Mouse (Mus musculus) brain, embryonic 14.5 days (tissue): Measurements from ENCODE around the gene Zbtb20.

ENCODE experiments used
- CTCF ChIP-seq: fragments of 200-500 bp; IDR thresholded peaks from 2 replicates; pipeline ENCODE4 v1.5.1; 2012; ENCODE audit warnings: inconsistent platforms, mild to moderate bottlenecking, moderate library complexity, borderline replicate concordance; ENCODE audit not compliant: insufficient read depth, insufficient read length; ENCODE audit errors: extremely low read depth
- POLR2A ChIP-seq: fragments of 200-500 bp; IDR thresholded peaks from 2 replicates; pipeline ENCODE4 v1.6.1; 2012; ENCODE audit warnings: mild to moderate bottlenecking, inconsistent platforms, borderline replicate concordance; ENCODE audit not compliant: poor library complexity, insufficient read depth, insufficient read length, severe bottlenecking; ENCODE audit errors: extremely low read depth

DNA sequence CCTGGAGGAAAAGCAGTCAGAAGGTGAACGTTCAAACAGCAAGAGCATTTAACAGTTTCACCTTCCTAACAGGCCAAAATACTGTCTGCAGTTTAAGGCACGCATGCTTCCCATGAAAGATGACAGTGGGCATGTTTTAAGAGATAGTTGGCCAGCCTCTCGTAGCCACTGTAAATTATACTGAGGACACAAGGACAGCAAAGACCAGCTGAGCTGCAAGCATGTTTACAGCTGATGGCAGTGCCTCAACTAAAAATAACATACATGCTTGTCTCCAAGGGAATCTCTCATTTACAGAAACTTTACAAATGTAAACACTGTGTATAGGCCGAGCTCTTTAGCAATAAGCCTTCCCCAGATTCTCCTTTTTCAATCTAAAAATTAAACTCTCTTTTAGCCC, 740.7 kb downstream of the Zbtb20 start:
- no peak for TF ChIP-seq CTCF
- TF ChIP-seq POLR2A, result no peak
